Mouse (Mus musculus): ENCODE measurements around the gene Dlst.

DNA sequence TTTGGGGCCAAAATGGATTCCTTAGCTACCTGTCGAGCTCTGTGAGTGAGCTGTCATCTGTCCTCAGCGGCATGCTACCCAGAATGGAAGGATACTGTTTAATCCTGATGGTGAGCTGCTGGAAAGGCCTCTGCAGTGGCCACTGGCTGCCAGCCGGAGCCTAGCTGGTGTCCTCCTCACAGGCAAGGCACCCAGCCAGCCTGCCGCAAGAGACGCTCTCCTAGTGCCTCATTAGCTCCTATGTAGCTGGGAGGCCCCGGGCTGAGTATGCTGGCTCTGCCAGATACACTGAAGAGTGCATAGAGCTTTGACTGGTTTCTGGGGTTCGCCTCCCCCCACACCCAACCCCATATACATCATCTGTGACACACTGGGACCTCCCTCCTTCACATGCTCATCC, 63.4 kb downstream of the Dlst start:
- TF ChIP-seq CTCF (IDR thresholded peaks at IDR 0.05; ENCODE audit: control insufficient read depth, insufficient read depth, insufficient replicate concordance, low read depth, low read length) (no peak), POLR2A (IDR thresholded peaks at IDR 0.05; ENCODE audit: control insufficient read depth, low read depth, low read length) (no peak)
